Mouse (Mus musculus) frontal cortex, adult (tissue): ENCODE measurements around the gene Pkp2.
"Not testable (repeated sequence)": the region's sequence is repeated elsewhere in the genome, so short reads cannot be mapped to it uniquely, and the experiment has no call there.

Experiments
- ATAC-seq: cut with Nextera tagmentation; 2 replicates; pipeline ENCODE4 v1.9.2; 2017; ENCODE audit warnings: mild to moderate bottlenecking, moderate library complexity, mixed read lengths; ENCODE audit not compliant: low TSS enrichment

Gene Pkp2

DNA sequence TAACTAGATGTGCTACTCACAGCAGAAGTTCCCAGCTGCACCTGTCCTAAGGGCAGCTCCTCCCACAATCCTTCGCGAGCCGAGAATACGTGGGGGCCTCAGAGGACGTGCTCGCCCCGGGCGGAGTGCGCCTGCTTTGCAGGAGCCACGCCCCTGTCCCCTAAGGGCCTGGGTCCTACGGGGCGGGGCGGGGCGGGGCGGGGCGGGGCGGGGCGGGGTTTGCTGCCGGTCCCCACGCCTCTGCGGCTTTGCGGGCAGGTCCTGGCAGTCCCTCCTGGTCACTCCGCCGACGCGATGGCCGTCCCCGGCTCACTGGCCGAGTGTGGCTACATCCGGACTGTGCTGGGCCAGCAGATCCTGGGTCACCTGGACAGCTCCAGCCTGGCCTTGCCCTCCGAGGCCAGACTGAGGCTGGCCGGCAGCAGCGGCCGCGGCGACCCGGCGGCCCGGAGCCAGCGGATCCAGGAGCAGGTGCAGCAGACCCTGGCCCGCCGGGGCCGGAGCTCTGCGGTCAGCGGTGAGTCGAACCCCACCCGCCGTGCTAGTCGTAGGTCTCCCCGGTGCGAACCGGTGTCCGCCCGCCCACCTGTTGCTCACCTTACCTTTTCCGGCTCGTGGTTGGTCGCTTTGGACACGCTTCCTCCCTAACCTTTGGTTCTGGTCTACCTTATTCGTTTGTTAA, at the start of gene Pkp2:
Gene Pkp2 (plus strand): TSS at position 240 of the 682 bp plus-strand sequence.
- ATAC-seq, result peak; percentile 81

DNA sequence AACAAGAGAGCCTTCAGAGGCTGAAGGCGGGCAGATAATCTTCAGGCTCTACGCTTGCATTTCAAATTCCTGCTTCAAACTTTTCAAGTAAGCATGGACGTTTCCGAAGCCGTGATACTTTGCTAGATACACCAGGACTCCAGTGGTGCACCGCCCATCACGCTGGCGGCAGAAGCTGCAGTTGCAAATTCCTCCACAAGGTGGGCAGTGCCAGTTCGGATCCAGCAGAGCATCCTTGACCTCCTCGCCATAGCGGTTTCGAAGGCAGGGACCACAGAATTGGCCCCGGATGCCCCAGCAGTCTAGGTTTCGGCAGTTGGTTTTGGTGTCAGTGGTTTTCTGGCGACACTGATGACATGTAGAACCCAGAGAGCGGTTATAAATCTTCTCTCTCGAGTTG, 15.7 kb upstream of the Pkp2 start:
- no peak for ATAC-seq

DNA sequence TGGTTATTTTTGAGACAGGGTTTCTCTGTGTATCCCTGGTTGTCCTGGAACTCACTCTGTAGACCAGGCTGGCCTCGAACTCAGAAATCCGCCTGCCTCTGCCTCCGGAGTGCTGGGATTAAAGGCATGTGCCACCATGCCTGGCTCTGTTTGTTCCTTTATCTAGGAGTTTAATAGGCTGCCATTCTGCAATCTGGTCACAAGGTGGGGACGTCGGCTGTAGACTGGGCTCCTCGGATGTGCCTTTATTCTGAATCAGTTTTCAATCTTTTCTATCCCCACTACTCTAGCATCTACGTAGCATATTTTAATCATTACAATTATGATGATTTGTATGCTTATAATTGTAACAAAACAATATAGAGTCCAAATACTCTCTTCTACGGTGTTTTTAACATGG, 11.1 kb upstream of the Pkp2 start:
- peak; percentile 85 for ATAC-seq

DNA sequence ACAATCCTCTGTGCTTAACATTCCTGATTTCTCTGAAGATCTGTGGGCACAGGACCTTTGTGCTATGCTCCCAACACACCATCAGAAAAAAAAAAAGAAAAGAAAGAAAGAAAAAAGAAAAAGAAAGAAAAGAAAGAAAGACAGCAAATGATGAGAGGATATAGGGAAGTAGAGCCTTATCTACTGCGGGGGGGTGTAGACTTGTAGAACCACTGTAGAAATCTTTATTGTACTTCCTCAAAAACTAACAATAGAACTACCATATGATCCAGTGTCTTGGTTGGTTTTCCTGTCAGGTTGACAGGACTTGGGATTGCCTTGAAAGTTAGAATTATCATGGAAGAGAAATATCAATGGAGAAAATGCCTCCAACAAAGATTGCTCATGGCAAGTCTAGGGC, 8.5 kb upstream of the Pkp2 start:
- no peak for ATAC-seq

DNA sequence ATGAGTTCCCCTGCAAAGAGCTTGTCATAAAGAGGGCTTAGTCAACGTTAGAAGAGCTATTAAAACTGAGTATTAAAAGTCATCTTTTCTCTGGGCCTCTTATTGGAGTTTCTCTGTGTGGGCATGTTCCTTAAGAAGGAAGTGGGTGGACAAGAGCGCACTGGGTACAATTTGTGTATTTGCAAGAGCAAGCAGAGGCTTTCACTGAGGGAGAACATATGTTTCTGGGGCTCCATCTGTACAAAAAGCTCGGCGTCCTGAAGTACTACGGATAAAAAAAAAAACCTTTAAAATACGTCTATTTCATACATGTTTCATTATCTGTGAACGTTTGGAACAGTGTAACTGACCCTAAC, 417 bp upstream of the Pkp2 start:
- peak; percentile 69 for ATAC-seq

DNA sequence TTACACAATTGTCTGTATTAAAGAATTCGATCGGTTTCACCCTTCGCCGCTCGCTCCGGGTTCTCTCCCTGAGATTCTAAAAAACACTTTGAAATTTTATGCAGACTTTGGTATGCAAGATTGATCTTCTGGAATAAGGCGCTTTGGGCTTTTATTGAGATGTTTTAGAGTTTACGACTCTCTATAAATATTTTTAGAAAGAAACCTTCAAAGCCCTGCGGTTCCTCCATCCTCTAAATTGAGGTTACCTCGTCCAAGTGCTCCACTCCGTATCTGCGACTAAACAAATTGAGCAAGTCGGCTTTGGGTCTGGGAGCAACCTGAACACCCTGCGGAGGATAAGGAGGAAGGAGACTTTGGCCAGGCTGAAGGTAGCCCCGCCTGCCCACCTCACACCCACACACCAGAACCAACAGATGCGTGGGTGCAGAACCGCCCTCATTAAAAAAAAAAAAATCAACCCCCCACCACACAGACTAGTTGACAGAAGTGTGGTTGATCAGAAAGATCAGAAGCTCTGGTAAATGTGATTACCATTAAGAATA, 715 bp downstream of the Pkp2 start:
- ATAC-seq, result no peak

DNA sequence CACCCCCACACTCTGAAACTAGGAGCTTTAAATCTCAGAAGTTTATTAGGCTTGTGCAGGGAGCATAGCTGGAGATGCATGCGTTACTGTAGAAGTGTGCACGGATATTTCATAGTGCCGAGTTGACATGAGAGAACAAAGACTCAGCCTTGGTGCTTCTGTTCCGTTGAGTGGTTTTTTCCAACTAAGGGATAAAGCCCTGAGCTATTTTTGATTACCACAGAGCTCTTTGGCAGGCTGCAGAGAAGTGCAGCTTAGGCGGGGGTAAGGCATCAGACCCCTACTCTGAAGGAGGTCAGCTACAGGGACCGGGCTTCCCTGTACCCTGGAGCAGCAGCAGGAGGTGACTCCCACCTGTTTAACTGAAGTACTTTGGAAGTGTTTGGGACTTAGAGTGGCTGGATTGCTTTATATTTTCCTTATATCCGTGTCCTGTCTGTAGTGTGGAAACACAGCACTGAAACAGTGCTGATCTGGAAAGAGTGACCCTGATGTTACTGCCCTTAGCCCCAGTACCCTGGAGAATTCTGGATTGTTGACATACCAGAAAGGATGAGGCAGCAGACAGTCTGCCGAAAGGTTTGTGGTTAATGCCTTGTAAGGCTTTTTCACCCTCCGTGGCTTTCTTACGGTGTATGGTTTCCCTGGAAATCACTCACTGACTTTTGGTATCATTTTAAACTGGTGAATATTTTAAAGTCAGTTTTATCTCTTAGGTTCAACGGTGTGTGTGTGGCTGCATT, 2.7 kb downstream of the Pkp2 start:
- ATAC-seq, result no peak

DNA sequence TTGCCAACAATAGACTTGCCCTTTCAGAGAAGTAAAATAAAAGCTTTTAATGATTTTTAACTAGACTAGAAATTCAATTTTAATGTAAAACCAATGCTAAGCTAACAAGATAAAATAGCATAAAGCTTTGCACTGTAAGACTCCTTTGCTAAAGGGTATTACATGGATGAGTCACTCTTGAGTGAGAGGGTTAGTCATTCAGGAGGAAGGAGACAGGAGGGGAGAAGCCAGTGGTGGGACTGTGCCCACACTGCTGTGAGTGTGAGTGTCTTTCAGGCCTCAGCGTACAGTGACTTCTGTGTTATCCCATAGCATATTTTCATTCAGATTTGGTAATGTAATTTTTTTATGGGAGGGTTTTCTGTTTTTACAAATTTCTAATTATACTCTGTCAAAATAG, 3.8 kb downstream of the Pkp2 start:
- peak; percentile 79 for ATAC-seq

DNA sequence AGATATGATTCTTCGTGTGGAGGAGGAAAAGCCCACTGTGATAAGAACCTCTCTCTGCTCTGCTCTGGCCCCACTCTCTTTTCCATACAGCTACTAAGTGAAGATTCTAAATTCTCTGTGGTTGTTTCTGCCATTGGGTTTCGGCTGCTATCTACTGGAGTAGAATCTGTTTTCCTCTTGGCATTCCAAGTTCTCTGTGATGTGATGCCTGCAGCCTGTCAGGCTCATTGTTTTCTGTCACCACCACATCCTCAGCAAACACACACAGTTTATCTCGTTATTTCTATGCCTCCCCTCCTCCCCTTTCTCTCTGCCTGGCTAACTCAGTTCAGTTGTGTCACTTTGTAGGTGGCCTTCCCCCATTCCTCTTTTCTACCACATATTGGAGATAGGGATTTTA, 6.7 kb downstream of the Pkp2 start:
- no peak for ATAC-seq

DNA sequence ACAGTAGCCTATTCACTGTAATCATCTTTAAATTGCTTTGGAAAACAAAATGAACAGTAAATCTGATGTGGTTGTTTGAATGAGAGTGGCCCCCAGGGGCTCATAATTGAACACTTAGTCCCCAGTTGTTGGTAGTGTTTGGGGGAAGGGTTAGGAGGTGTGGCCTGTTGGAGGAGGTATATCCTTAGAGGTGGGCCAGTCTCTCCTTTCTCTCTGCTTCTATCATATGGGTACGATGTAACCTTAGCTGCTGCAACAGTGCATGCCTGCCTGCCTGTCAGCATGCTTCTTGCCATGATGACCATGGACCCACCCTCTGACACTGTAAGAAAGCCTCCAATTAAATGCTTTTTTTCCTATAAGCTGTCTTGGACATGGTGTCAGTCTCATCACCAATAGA, 9.5 kb downstream of the Pkp2 start:
- no peak for ATAC-seq

DNA sequence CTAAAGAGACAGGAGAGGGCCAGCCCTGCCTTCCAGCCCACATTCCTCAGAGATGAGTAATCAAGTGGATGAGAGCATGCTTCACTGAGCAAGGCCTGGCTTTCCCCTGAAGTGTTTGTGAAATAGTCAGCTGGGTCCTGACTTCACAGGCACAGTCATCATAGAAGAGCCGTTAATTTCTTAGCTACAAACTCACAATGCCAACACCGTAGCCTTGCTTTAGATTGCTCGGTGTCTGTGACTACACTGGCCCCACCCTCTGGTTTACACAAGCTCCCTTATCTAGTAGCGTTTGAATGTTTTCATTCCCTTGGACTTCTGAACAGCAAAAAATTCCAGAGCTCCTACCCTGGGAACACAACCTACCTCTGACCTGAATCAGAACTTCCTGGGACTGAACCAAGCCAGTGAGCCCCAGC, 11.4 kb downstream of the Pkp2 start:
- ATAC-seq, result peak; percentile 41; the same call in 1 of the 2 replicates

DNA sequence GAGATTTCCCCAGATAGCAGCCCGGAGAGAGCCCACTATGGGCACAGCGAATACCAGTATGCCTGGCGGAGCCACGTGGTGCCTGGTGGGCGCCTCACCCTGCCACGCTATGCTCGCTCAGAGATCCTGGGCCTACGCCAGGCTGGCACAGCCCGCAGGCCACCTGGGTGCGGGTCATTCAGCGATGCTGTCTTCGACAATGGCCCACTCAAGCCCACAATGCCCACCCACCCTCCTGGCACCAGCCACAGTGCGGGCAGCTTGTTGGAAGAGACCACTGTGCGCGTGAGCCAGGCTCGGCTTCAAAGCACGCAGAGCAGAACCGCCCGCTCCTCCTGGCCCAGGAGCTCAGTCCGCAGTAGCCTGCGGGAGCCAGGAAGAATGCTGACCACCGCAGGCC, 12.7 kb downstream of the Pkp2 start:
- peak; percentile 62 for ATAC-seq

DNA sequence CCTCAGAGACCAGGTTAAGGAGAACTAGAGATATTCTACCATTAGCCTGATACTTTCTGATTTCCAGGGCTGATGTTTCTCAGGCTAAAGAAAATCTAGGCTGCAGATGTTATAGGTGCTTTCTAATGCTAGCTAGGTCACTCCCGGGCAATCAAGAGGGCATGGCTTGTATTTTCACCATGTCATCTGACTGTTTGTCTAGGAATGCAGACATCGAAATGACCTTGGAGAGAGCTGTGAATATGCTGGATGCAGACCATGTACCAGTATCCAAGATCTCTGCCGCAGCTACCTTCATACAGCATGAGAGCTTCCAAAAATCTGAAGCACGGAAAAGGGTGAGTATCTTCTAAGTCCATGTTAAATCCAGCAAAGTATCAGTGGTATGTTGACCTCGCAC, 17.3 kb downstream of the Pkp2 start:
- no peak for ATAC-seq

DNA sequence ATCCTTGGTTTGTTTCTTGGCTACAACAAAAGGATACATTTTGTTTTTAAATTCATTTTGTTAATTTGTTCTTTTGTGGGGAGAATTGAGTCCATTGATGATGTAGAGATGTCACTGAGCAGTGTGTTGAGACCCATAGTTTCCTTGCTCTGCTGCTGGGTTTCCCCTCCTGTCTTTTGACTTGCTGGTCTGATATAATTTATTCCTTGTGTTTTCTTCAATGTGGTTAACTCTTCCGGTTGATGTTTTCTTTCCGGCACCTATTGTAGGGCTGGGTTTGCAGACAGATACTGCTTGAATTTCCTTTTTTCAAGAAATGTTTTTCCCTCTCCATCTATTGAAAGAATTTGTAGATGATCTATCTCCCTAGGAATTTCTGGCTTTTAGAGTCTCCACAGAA, 20.8 kb downstream of the Pkp2 start:
- ATAC-seq, result no peak

DNA sequence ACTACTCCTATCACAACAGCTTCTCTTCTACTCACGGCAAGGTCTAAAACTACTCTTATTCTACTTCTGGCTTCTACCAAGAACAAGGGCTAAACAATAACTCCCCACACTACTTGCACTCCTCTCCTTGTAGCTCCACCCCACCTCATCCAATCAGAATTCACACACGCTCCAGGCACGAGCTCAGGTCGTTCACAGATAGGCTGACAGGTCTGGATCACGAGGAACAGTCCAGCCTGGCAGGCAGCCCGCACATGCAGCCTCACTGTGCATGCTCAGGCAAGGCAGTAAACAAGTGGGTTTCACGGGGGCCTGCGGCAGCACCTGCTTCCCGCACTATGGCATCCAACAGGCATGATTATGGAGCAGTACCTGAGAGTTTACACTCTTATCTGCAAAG, 23.6 kb downstream of the Pkp2 start:
- not testable (repeated sequence) for ATAC-seq

DNA sequence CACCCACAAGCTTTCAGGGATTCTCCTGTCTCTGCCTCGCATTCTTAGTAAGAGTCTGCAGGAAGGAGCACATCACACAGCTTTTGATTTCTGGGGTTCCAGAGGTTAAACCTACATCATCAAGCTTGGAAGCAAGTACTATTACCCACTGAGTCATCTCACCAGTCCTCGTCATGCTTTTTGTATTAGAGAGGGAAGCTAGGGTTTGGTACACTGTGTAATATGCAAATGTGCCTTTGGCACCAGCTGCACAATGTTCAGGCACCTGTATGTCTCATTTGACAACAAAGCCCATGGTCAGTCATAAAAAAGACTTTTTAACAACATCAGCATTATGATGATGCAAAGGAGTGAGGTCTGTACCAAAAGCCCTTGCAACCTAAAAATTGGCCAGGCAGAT, 25.2 kb downstream of the Pkp2 start:
- ATAC-seq, result no peak

DNA sequence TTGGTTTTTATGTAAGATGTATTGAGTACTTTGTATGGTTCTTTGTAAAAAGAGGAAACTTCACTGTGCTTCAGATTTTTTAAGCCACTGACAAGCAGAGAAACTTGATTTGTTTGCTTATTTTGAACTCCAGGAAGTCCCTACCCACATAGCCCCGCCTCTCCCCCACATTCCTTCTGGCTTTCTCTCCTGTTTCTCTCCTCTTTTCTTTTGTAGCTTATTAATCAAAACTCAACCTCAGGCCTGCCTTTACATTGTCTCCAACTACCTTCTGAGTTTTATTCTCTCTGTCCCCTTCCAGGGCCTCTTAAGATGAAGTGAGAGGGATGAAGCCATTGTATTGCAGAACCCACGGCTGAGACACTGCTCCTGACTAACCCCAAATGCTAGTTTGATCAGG, 31.6 kb downstream of the Pkp2 start:
- no peak for ATAC-seq

DNA sequence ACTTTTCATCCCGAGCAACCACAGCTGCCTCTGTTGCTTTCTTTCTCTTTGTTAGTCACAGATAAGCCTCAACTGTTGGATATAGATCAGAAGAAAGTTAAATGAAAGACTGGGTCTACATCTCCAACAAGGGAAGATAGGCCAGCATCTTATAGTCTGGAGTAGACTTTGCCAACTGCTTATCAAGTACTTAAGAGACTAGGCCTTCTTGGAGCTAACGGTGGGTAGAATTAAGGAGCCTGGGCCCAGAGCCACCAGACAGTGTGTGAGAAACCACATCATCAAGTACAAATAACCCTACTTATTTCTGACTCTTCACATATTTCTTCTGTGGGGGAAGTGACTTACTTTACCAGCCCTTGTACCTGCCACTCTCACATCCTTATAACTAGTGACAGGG, 37.4 kb downstream of the Pkp2 start:
- ATAC-seq, result no peak

DNA sequence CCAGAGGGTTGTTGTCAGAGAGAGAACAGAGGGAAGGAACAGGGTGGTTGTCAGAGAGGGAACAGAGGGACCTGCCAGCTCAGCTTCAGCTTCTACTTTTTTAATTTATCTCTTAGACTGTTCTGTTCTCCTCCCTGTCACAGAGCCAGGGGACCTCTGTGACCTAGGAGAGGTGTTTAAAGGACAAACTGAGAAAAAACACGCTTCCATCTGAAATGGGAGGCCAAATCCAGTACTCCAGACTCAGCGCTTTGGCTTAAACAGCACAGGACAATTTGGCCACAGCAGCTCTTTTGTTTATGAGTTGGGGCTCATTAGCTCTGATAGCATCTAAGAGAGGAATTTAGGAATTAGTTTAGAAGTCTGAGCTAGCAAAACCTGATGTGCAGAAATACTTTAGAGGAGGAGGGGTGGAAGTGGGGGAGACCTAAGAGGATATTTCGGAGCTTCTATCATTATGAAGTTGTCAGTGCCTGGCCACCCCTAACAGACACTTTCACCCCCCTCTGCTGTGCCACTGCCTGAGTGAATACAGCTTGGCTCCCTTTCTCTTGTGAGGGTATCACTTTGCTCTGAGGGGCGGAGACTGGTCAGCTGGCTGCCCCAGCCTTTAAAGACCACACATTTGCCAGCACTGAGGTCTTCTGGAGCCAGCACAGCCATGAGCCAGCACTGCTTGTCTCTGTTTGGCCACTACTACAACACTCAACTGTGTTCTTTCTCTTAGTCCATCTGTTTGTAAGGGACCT, 40.4 kb downstream of the Pkp2 start:
- no peak for ATAC-seq

DNA sequence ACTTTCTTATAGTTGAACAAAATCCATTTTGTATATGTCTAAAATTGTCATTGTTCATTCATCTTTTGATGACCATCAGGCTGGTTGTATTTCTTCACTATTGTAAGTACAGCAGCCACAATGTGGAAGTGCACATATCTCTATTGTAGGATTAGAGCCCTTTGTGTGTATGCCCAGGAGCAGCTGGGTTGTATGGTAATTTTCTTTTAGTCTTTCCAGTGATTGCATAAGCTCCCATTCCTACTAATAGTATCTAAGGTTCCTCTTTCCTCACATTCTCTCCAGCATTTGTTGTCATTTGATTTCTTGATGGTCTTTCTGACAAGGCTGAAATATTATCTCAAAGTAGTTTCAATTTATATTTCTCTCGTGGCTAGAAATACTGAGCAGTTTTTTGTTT, 42.1 kb downstream of the Pkp2 start:
- ATAC-seq, result no peak

DNA sequence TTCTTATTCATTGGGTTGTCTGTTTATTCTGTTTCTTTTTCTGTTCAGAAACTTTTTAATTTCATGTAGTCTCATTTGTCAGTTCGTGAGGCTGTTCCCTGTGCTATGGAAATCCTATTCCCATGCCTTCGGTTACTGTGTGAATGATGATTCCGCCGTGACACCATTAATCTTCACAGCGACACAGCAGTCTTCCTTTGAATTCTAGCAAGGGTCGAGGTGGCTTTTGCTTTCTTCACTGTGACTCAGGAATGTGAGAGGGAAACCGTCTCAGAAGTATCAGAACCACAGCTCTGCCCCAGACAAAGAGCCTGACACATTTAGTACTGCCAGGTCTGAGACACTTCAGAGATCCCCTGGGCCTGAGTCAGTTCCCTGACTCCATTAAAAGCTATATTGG, 42.8 kb downstream of the Pkp2 start:
- ATAC-seq, result no peak

DNA sequence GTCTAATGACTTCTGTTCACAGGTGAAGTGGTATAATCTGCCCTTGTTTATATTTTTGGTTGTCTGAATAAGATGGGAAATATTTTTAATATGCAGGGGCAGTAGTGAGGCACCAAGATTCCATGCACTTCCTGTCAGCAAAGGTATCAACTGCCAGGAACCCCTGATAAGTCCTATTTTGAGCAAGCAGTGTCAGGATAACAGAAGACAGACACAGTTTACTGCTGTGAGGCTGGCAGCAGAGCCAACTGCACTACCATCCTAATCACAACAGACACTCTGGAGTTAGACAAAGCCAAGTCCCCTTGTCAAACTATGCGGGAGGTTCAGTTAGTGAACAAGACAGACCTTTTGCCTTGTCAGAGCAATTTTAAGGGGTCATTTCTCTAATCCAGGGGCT, 43.6 kb downstream of the Pkp2 start:
- ATAC-seq, result no peak

DNA sequence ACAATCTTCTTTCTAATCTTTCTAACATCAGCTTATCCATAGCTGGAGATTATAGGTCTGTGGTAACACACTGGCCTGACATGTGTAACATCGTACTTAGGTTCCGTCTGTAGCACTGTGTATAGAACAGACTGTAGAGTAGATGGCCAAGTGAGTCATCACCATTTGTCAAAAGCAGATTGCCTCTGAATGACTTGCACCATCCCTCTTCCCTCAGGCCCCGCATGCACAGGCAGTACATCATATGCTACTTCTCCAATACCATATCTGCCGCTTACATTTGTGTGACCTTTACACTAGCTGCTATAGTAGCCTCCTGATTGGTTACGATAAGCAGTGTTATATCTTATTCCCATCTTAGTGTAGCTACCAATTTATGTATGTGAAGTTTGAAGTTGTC, 47.8 kb downstream of the Pkp2 start:
- ATAC-seq, result no peak
